Mouse (Mus musculus) cerebellum, adult 2 months (tissue): ENCODE results near the gene Ccdc152.

Source experiments
- CTCF ChIP-seq: fragments of 200-500 bp; IDR thresholded peaks from 2 replicates; pipeline ENCODE4 v1.5.1; 2011; ENCODE audit warnings: low read depth, mild to moderate bottlenecking, control low read depth, low read length, moderate library complexity, borderline replicate concordance; ENCODE audit not compliant: insufficient read depth
- POLR2A ChIP-seq: fragments of 200-500 bp; IDR thresholded peaks from 2 replicates; pipeline ENCODE4 v1.6.1; 2011; ENCODE audit warnings: low read length, control low read depth, borderline replicate concordance; ENCODE audit not compliant: insufficient read depth

GRCm38 (mm10) chr15:3264828-3265227 is 38.5 kb downstream of the Ccdc152 start:
- TF ChIP-seq POLR2A (no peak), CTCF (no peak)
